Mouse (Mus musculus) CH12.LX (cell line): ENCODE measurements around the gene Zfp617. TPM values are rescaled to one million over a fixed set of nuclear protein-coding genes. Genes with fewer than 3 reads are reported as not detected.

Experiments
- DNase-seq: peaks from one replicate; pipeline ENCODE4 v3.0.0-alpha.2; 2013; ENCODE audit errors: extremely low read depth
- H3K27ac ChIP-seq: 2 replicates; pipeline ENCODE4 v1.5.1; 2012; ENCODE audit warnings: low read depth, mild to moderate bottlenecking, control low read depth, moderate library complexity; ENCODE audit not compliant: insufficient read depth
- H3K27me3 ChIP-seq: replicated peaks from 2 replicates; pipeline ENCODE3; 2012; ENCODE audit warnings: inconsistent platforms
- H3K36me3 ChIP-seq, 2 experiments: replicated peaks in 1 of 2; 2 replicates each; pipeline versions ENCODE3 to v1.6.1; 2012; ENCODE audit warnings: inconsistent platforms in 1 of 2, low read length in 1 of 2, mild to moderate bottlenecking in 1 of 2, mixed read lengths in 1 of 2, moderate library complexity in 1 of 2; ENCODE audit not compliant: control insufficient read depth in 1 of 2, insufficient read depth in 1 of 2
- H3K4me1 ChIP-seq, 2 experiments: 2 replicates each; pipeline ENCODE4 v1.6.1; 2012; ENCODE audit warnings: inconsistent platforms in 1 of 2, moderate library complexity in 1 of 2; ENCODE audit not compliant: insufficient read depth in 2 of 2, control insufficient read depth in 1 of 2
- H3K4me2 ChIP-seq: 2 replicates; pipeline ENCODE4 v1.6.1; 2012; ENCODE audit warnings: low read depth, mild to moderate bottlenecking, control low read depth; ENCODE audit not compliant: poor library complexity, insufficient read depth, severe bottlenecking
- H3K4me3 ChIP-seq, 3 experiments: fragments of 150-350 bp in 1 of 3; sonication (generic) in 1 of 3; replicated peaks in 1 of 3; 2 replicates each; pipeline versions ENCODE3 to v1.5.1; 2011 to 2012; ENCODE audit warnings: low read depth in 2 of 3, low read length in 2 of 3, mild to moderate bottlenecking in 2 of 3, moderate library complexity in 2 of 3, control low read depth in 1 of 3, improper control_type of control experiment in 1 of 3, inconsistent platforms in 1 of 3, mixed read lengths in 1 of 3; ENCODE audit not compliant: poor library complexity in 1 of 3
- H3K79me2 ChIP-seq: replicated peaks from 2 replicates; pipeline ENCODE4 v1.6.1; 2012; ENCODE audit warnings: mild to moderate bottlenecking, moderate library complexity; ENCODE audit not compliant: control insufficient read depth, poor library complexity, insufficient read depth, severe bottlenecking; ENCODE audit errors: extremely low read depth
- H3K9ac ChIP-seq: 2 replicates; pipeline ENCODE4 v1.6.1; 2012; ENCODE audit warnings: low read depth, mild to moderate bottlenecking, control low read depth, moderate library complexity; ENCODE audit not compliant: insufficient read depth
- H3K9me3 ChIP-seq: replicated peaks from 2 replicates; pipeline ENCODE3; 2012; ENCODE audit warnings: low read length, inconsistent platforms, mixed read lengths
- BHLHE40 ChIP-seq: IDR thresholded peaks from 2 replicates; pipeline ENCODE4 v1.6.1; 2011; ENCODE audit warnings: mild to moderate bottlenecking, low read depth, low read length, improper control_type of control experiment
- CTCF ChIP-seq, 2 experiments: IDR thresholded peaks in 1 of 2; conservative IDR thresholded peaks in 1 of 2; 2 replicates each; pipeline ENCODE4 v1.5.1; 2011 to 2012; ENCODE audit warnings: low read depth in 2 of 2, low read length in 2 of 2, improper control_type of control experiment in 1 of 2, inconsistent platforms in 1 of 2, mild to moderate bottlenecking in 1 of 2, moderate library complexity in 1 of 2
- E2F4 ChIP-seq: IDR thresholded peaks from 2 replicates; pipeline ENCODE4 v1.6.1; 2011; ENCODE audit warnings: low read depth, low read length, improper control_type of control experiment; ENCODE audit not compliant: insufficient replicate concordance
- EP300 ChIP-seq: IDR thresholded peaks from 2 replicates; pipeline ENCODE4 v1.6.1; 2011; ENCODE audit warnings: low read length, improper control_type of control experiment
- HCFC1 ChIP-seq: IDR thresholded peaks from 2 replicates; pipeline ENCODE4 v1.6.1; 2012; ENCODE audit warnings: low read depth, mild to moderate bottlenecking, inconsistent platforms, low read length, improper control_type of control experiment
- JUN ChIP-seq: IDR thresholded peaks from 2 replicates; pipeline ENCODE4 v1.6.1; 2011; ENCODE audit warnings: low read depth, mild to moderate bottlenecking, low read length, improper control_type of control experiment, moderate library complexity; ENCODE audit not compliant: insufficient read depth
- KAT2A ChIP-seq: IDR thresholded peaks from 2 replicates; pipeline ENCODE4 v1.6.1; 2012; ENCODE audit warnings: low read length, improper control_type of control experiment, inconsistent platforms; ENCODE audit not compliant: insufficient replicate concordance
- MAFK ChIP-seq: IDR thresholded peaks from 2 replicates; pipeline ENCODE4 v1.6.1; 2011; ENCODE audit warnings: low read length, improper control_type of control experiment; ENCODE audit not compliant: insufficient replicate concordance
- MEF2A ChIP-seq: IDR thresholded peaks from 2 replicates; pipeline ENCODE4 v1.6.1; 2014; ENCODE audit warnings: low read depth, mild to moderate bottlenecking, inconsistent platforms, low read length, improper control_type of control experiment, borderline replicate concordance
- MYC ChIP-seq: IDR thresholded peaks from 2 replicates; pipeline ENCODE4 v1.6.1; 2011; ENCODE audit warnings: low read depth, mild to moderate bottlenecking, improper control_type of control experiment, low read length
- POLR2A ChIP-seq: IDR thresholded peaks from 2 replicates; pipeline ENCODE4 v1.6.1; 2011; ENCODE audit warnings: low read depth, mild to moderate bottlenecking, improper control_type of control experiment, low read length
- RAD21 ChIP-seq: IDR thresholded peaks from 2 replicates; pipeline ENCODE4 v1.6.1; 2011; ENCODE audit warnings: low read depth, mild to moderate bottlenecking, low read length, improper control_type of control experiment, moderate library complexity
- SMC3 ChIP-seq: IDR thresholded peaks from 2 replicates; pipeline ENCODE4 v1.6.1; 2011; ENCODE audit warnings: low read depth, low read length, improper control_type of control experiment
- TCF12 ChIP-seq: IDR thresholded peaks from 2 replicates; pipeline ENCODE4 v1.6.1; 2014; ENCODE audit warnings: low read depth, mild to moderate bottlenecking, inconsistent platforms, low read length, improper control_type of control experiment
- USF1 ChIP-seq: IDR thresholded peaks from 2 replicates; pipeline ENCODE4 v1.6.1; 2014; ENCODE audit warnings: low read depth, mild to moderate bottlenecking, inconsistent platforms, low read length, improper control_type of control experiment
- USF2 ChIP-seq: conservative IDR thresholded peaks from 2 replicates; pipeline ENCODE4 v1.6.1; 2011; ENCODE audit warnings: low read depth, low read length, improper control_type of control experiment
- dilution Hi-C: fragments of 300-500 bp; cut with MboI; formaldehyde crosslinking; loops from 2 replicates; pipeline ENCODE4 v1.14.3; 2020; ENCODE audit warnings: low sequenced_read_pairs; ENCODE audit not compliant: extremely low pct_unique_long_range_greater_than_20kb, extremely low pct_ligation_motif_present
- in situ Hi-C: fragments of 300-500 bp; cut with MboI; formaldehyde crosslinking; loops from 3 replicates; pipeline ENCODE4 v1.14.3; 2019; ENCODE audit warnings: low sequenced_read_pairs, low pct_ligation_motif_present, low pct_unique_long_range_greater_than_20kb, mixed read lengths
- polyA plus RNA-seq: library from polyadenylated mRNA; unstranded; fragments of >175 nt; gene quantifications from 2 replicates; pipeline ENCODE4 v1.2.1, GENCODE M21; 2012; ENCODE audit warnings: low read depth; ENCODE audit not compliant: insufficient read length
- total RNA-seq, 2 experiments: library from RNA; depleted of rRNA; stranded (reverse); fragments of 300-350 nt in 1 of 2; fragments of >200 nt in 1 of 2; gene quantifications; 2 replicates each; pipeline ENCODE4 v1.2.3; 2012 to 2014

The Zfp617 gene
- total and polyA plus RNA-seq, 3 experiments: 8.6 to 24.9 (median 9.5) TPM

- DNase-seq: no peak
- Histone ChIP-seq H3K4me2 (no peak overlapping the region), H3K27me3 (no peaks in the 10 kb centered on the region), H3K9me3 (peaks cover 19% of the 10 kb centered on the region), H3K79me2 (peaks cover 7% of the 10 kb centered on the region), H3K4me3 (no peak overlapping the region), H3K4me1 (peaks cover 0 to 21% of the 10 kb centered on the region in 2 experiments; a peak in 2 of 4 replicates), H3K36me3 (peaks cover 33 to 81% of the 10 kb centered on the region in 2 experiments), H3K27ac (no peak overlapping the region), H3K9ac (no peak overlapping the region)
- dilution Hi-C loops: no loop called here
- in situ Hi-C loops: no loop called here
- TF ChIP-seq JUN (no peak), POLR2A (no peak), HCFC1 (no peak), USF1 (no peak), EP300 (no peak), BHLHE40 (no peak), USF2 (no peak), E2F4 (no peak), MYC (no peak), CTCF (conservative IDR thresholded peaks at IDR 0.05 in 1 of 2, IDR thresholded peaks at IDR 0.05 in 1 of 2; ENCODE audit: low read depth in 2 of 2, low read length in 2 of 2) (no peak), MAFK (no peak), TCF12 (no peak)
Observed at GRCm38 (mm10) chr8:71964051-71964450, 55.6 kb downstream of the Zfp617 start.

DNA sequence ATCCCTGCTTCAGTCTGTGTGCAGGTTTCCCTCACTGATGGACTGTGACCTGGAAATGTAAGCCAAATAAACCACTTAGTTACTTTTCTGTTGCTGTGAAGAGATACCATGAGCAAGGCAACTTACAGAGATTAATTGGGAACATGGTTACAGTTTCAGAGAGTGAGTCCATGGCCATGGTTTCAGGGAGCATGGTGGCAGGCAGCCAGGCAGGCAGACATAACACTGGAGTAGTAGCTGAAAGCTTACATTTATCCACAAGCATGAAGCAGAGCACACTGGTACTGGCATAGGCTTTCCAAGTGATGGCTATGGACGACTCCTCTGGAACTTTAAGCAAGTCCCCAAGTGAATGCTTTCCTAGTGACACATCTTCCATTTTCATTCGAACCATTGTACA is 56.7 kb downstream of the Zfp617 start:
- Histone ChIP-seq H3K9ac (no peak overlapping the region), H3K27me3 (no peaks in the 10 kb centered on the region), H3K4me3 (no peak overlapping the region), H3K27ac (no peak overlapping the region), H3K4me2 (no peak overlapping the region), H3K79me2 (peaks cover under 1% of the 10 kb centered on the region; the same call in 1 of the 2 replicates), H3K4me1 (peaks cover 0 to 15% of the 10 kb centered on the region in 2 experiments; a peak in 2 of 4 replicates), H3K9me3 (peaks cover 19% of the 10 kb centered on the region), H3K36me3 (peaks cover 33 to 84% of the 10 kb centered on the region in 2 experiments)
- in situ Hi-C loops (no loop called here), dilution Hi-C loops (no loop called here)
- no peak for DNase-seq
- no peak for TF ChIP-seq KAT2A

- Histone ChIP-seq H3K9me3 (peaks cover 19% of the 10 kb centered on the region), H3K4me2 (no peak overlapping the region), H3K79me2 (no peaks in the 10 kb centered on the region; the same call in 1 of the 2 replicates), H3K27me3 (no peaks in the 10 kb centered on the region), H3K9ac (no peak overlapping the region), H3K36me3 (peaks cover 33 to 82% of the 10 kb centered on the region in 2 experiments), H3K27ac (no peak overlapping the region), H3K4me3 (no peak overlapping the region), H3K4me1 (peaks cover 0 to 5% of the 10 kb centered on the region in 2 experiments; a peak in 1 of 4 replicates)
- in situ Hi-C loops (no loop called here), dilution Hi-C loops (no loop called here)
- TF ChIP-seq MEF2A (no peak), RAD21 (peak; percentile 27), CTCF (conservative IDR thresholded peaks at IDR 0.05 in 1 of 2, IDR thresholded peaks at IDR 0.05 in 1 of 2; ENCODE audit: low read depth in 2 of 2, low read length in 2 of 2) (peak in 1 of 2 experiments; percentile 38; a peak in 2 of 4 replicates), SMC3 (peak; percentile 22; the same call in 1 of the 2 replicates)
- DNase-seq: no peak
Observed at GRCm38 (mm10) chr8:71966411-71966810, 58.0 kb downstream of the Zfp617 start.
